Mouse (Mus musculus) spleen, adult 2 months (tissue): ENCODE measurements around the gene 2810006K23Rik. TPM values are rescaled to one million over a fixed set of nuclear protein-coding genes. Genes with fewer than 3 reads are reported as not detected.

Experiments used
- DNase-seq, 2 experiments: peaks; one replicate each; pipeline versions ENCODE4 v3.0.0 to v3.0.0-alpha.2; 2012 to 2021; ENCODE audit warnings: low spot score in 2 of 2, low read depth in 1 of 2
- H3K27ac ChIP-seq: fragments of 200-500 bp; 2 replicates; pipeline ENCODE4 v1.5.1; 2012; ENCODE audit warnings: low read length, inconsistent platforms; ENCODE audit not compliant: insufficient read depth
- H3K27me3 ChIP-seq: fragments of 200-500 bp; 2 replicates; pipeline ENCODE4 v1.6.1; 2012; ENCODE audit warnings: mild to moderate bottlenecking, moderate library complexity, low read length, inconsistent platforms; ENCODE audit not compliant: control insufficient read depth, insufficient read depth
- H3K36me3 ChIP-seq: fragments of 200-500 bp; 2 replicates; pipeline ENCODE4 v1.6.1; 2012; ENCODE audit warnings: mild to moderate bottlenecking, low read length, inconsistent platforms; ENCODE audit not compliant: control insufficient read depth, insufficient read depth
- H3K4me1 ChIP-seq: fragments of 200-500 bp; 2 replicates; pipeline ENCODE4 v1.6.1; 2011; ENCODE audit warnings: inconsistent platforms; ENCODE audit not compliant: control insufficient read depth, insufficient read depth, insufficient read length
- H3K4me3 ChIP-seq: fragments of 200-500 bp; 2 replicates; pipeline ENCODE4 v1.5.1; 2011; ENCODE audit warnings: mild to moderate bottlenecking, inconsistent platforms; ENCODE audit not compliant: insufficient read depth, insufficient read length; ENCODE audit errors: extremely low read depth
- CTCF ChIP-seq: fragments of 200-500 bp; IDR thresholded peaks from 2 replicates; pipeline ENCODE4 v1.5.1; 2011; ENCODE audit warnings: mild to moderate bottlenecking, inconsistent platforms; ENCODE audit not compliant: insufficient read depth, insufficient read length, insufficient replicate concordance; ENCODE audit errors: extremely low read depth
- POLR2A ChIP-seq: fragments of 200-500 bp; IDR thresholded peaks from 2 replicates; pipeline ENCODE4 v1.6.1; 2011; ENCODE audit warnings: low read depth, low read length, inconsistent platforms
- WGBS: fragments of 180-500 bp; shearing (Covaris S2); methylation state at CpG from one replicate; pipeline ENCODE4 v1.1.7; 2018; 5-methylcytosine and 5-hydroxymethylcytosine counted together
- polyA plus RNA-seq: library from polyadenylated mRNA; depleted of rRNA; stranded (reverse); fragments of >200 nt; gene quantifications from 2 replicates; pipeline ENCODE4 v1.2.3, GENCODE M21; 2012

2810006K23Rik gene
- polyA plus RNA-seq, 1 experiment = 2.7 TPM

GRCm38 (mm10) chr5:124364173-124364918 is 36.5 kb downstream of the 2810006K23Rik start:
- Histone ChIP-seq H3K36me3 (no peaks in the 10 kb centered on the region), H3K27ac (no peak overlapping the region), H3K27me3 (no peaks in the 10 kb centered on the region), H3K4me3 (no peak overlapping the region), H3K4me1 (peaks cover 5% of the 10 kb centered on the region; the same call in 1 of the 2 replicates)
- 93% methylated on average over 6 of the region's 6 CpGs for WGBS
- no peak for DNase-seq
- no peak for TF ChIP-seq CTCF
- TF ChIP-seq POLR2A = no peak

- peaks cover 5% of the 10 kb centered on the region; the same call in 1 of the 2 replicates for H3K4me1 ChIP-seq
- H3K27me3 ChIP-seq = no peaks in the 10 kb centered on the region
- peaks cover 7% of the 10 kb centered on the region for H3K36me3 ChIP-seq
- DNase-seq = no peak
- no peak overlapping the region for H3K4me3 ChIP-seq
- TF ChIP-seq POLR2A (no peak), CTCF (no peak)
- WGBS = 93% methylated on average over 2 of the region's 2 CpGs
- H3K27ac ChIP-seq = no peak overlapping the region
These were observed 37.9 kb downstream of the 2810006K23Rik start for GRCm38 (mm10) chr5:124365754-124366153.

GRCm38 (mm10) chr5:124366721-124367120 is 38.8 kb downstream of the 2810006K23Rik start:
- 36% methylated on average over 3 of the region's 3 CpGs for WGBS
- no peak overlapping the region for H3K4me3 ChIP-seq
- H3K27me3 ChIP-seq = no peaks in the 10 kb centered on the region
- no peak for DNase-seq
- peak overlapping the region; percentile 57; the same call in 1 of the 2 replicates for H3K27ac ChIP-seq
- peaks cover 5% of the 10 kb centered on the region; the same call in 1 of the 2 replicates for H3K4me1 ChIP-seq
- TF ChIP-seq CTCF = no peak
- no peak for TF ChIP-seq POLR2A
- H3K36me3 ChIP-seq = peaks cover 13% of the 10 kb centered on the region

- Histone ChIP-seq H3K4me3 (no peak overlapping the region), H3K4me1 (no peaks in the 10 kb centered on the region), H3K36me3 (peaks cover 42% of the 10 kb centered on the region), H3K27ac (no peak overlapping the region), H3K27me3 (no peaks in the 10 kb centered on the region)
- TF ChIP-seq CTCF (no peak), POLR2A (no peak)
- WGBS = 99% methylated on average over 7 of the region's 7 CpGs
- DNase-seq = no peak
These were observed 46.4 kb downstream of the 2810006K23Rik start for GRCm38 (mm10) chr5:124374298-124374697.

GRCm38 (mm10) chr5:124376401-124376800 is 48.5 kb downstream of the 2810006K23Rik start:
- no peak overlapping the region for H3K4me3 ChIP-seq
- WGBS = 96% methylated on average over 1 of the region's 1 CpGs
- TF ChIP-seq POLR2A (no peak), CTCF (no peak)
- no peak overlapping the region for H3K27ac ChIP-seq
- no peaks in the 10 kb centered on the region for H3K27me3 ChIP-seq
- no peaks in the 10 kb centered on the region for H3K4me1 ChIP-seq
- peaks cover 35% of the 10 kb centered on the region for H3K36me3 ChIP-seq
- DNase-seq = no peak

GRCm38 (mm10) chr5:124377149-124377548 is 49.3 kb downstream of the 2810006K23Rik start:
- no peak for TF ChIP-seq POLR2A
- TF ChIP-seq CTCF = no peak
- peaks cover 41% of the 10 kb centered on the region for H3K36me3 ChIP-seq
- no peak overlapping the region for H3K27ac ChIP-seq

GRCm38 (mm10) chr5:124380121-124380520 is 52.2 kb downstream of the 2810006K23Rik start:
- Histone ChIP-seq H3K27me3 (no peaks in the 10 kb centered on the region), H3K4me3 (no peak overlapping the region), H3K36me3 (peaks cover 37% of the 10 kb centered on the region), H3K27ac (no peak overlapping the region), H3K4me1 (no peaks in the 10 kb centered on the region)
- 83% methylated on average over 1 of the region's 1 CpGs for WGBS
- DNase-seq = no peak
- no peak for TF ChIP-seq CTCF
- no peak for TF ChIP-seq POLR2A

More at GRCm38 (mm10) chr5:124377149-124377548, 49.3 kb downstream of the 2810006K23Rik start:
- no peak for DNase-seq
- Histone ChIP-seq H3K4me1 (no peaks in the 10 kb centered on the region), H3K27me3 (no peaks in the 10 kb centered on the region), H3K4me3 (no peak overlapping the region)
- WGBS = 84% methylated on average over 4 of the region's 4 CpGs
